Mouse (Mus musculus) stomach, postnatal 0 days (tissue): ENCODE data around the gene Ugt1a6a.

ENCODE experiments used
- CTCF ChIP-seq: IDR thresholded peaks from 2 replicates; pipeline ENCODE4 v1.5.1; 2016; ENCODE audit warnings: antibody characterized with exemption, low read depth, mild to moderate bottlenecking, moderate library complexity
- EP300 ChIP-seq: optimal IDR thresholded peaks from 2 replicates; pipeline ENCODE3; 2016; ENCODE audit warnings: antibody characterized with exemption

- no peak for TF ChIP-seq EP300
- no peak for TF ChIP-seq CTCF
These were observed 23.8 kb downstream of the Ugt1a6a start for GRCm38 (mm10) chr1:88158430-88158829.
